Mouse (Mus musculus): ENCODE measurements around the gene Ints13. TPM values are rescaled to one million over a fixed set of nuclear protein-coding genes. Genes with fewer than 3 reads are reported as not detected.

Ints13 gene
- polyA plus RNA-seq, 1 experiment from 2014 or later, result 40.3 TPM

DNA sequence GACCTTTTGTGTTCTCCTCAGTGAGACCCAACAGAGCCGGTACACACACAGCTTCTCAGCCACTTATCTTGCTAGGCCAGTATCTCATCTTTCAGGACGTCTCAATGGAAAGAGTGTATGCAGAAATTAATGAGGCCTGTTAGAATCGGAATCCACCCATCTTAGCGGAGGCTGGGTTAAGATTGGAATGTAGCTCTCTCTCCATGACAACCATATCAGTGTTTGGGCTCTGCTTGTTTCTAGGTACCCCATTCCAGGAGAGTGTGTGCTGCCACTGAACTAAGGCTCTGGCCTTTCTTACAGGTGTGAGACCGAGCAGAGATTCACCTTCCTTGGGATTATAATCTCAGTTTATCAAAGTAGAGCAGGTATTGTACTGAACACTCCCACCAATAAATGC lies 63.7 kb downstream of the Ints13 start:
- H3K4me2 ChIP-seq (ENCODE audit: low read length), result no peak overlapping the region
- 70% methylated on average over 5 of the region's 5 CpGs for WGBS
- H3K36me3 ChIP-seq (ENCODE audit: control insufficient read depth, insufficient read depth, low read length), result no peaks in the 10 kb centered on the region
- ATAC-seq, result no peak
- H3K4me1 ChIP-seq (ENCODE audit: control insufficient read depth, insufficient read depth, low read length), result no peaks in the 10 kb centered on the region
- no peak overlapping the region for H3K9ac ChIP-seq (ENCODE audit: low read depth, low read length)
- no peak overlapping the region for H3K4me3 ChIP-seq (ENCODE audit: low read depth, low read length)
- no peaks in the 10 kb centered on the region for H3K9me3 ChIP-seq (replicated peaks; ENCODE audit: control insufficient read depth, low read length, poor library complexity, severe bottlenecking)
- H3K27me3 ChIP-seq (ENCODE audit: control insufficient read depth, insufficient read depth, low read depth, low read length), result no peaks in the 10 kb centered on the region
- no peak overlapping the region for H3K27ac ChIP-seq (ENCODE audit: low read length)

- no peaks in the 10 kb centered on the region for H3K36me3 ChIP-seq (ENCODE audit: control insufficient read depth, insufficient read depth, low read length)
- H3K4me2 ChIP-seq (ENCODE audit: low read length), result no peak overlapping the region
- no peaks in the 10 kb centered on the region for H3K9me3 ChIP-seq (replicated peaks; ENCODE audit: control insufficient read depth, low read length, poor library complexity, severe bottlenecking)
- H3K27ac ChIP-seq (ENCODE audit: low read length), result no peak overlapping the region
- H3K27me3 ChIP-seq (ENCODE audit: control insufficient read depth, insufficient read depth, low read depth, low read length), result no peaks in the 10 kb centered on the region
- H3K9ac ChIP-seq (ENCODE audit: low read depth, low read length), result no peak overlapping the region
- H3K4me3 ChIP-seq (ENCODE audit: low read depth, low read length), result no peak overlapping the region
- H3K4me1 ChIP-seq (ENCODE audit: control insufficient read depth, insufficient read depth, low read length), result no peaks in the 10 kb centered on the region
- no peak for ATAC-seq
- WGBS, result 87% methylated on average over 8 of the region's 8 CpGs
These were observed 64.3 kb downstream of the Ints13 start for GRCm38 (mm10) chr6:146513384-146513783.

- H3K4me2 ChIP-seq (ENCODE audit: low read length), result no peak overlapping the region
- no peaks in the 10 kb centered on the region for H3K9me3 ChIP-seq (replicated peaks; ENCODE audit: control insufficient read depth, low read length, poor library complexity, severe bottlenecking)
- H3K36me3 ChIP-seq (ENCODE audit: control insufficient read depth, insufficient read depth, low read length), result no peaks in the 10 kb centered on the region
- ATAC-seq, result no peak
- H3K4me3 ChIP-seq (ENCODE audit: low read depth, low read length), result no peak overlapping the region
- H3K27me3 ChIP-seq (ENCODE audit: control insufficient read depth, insufficient read depth, low read depth, low read length), result no peaks in the 10 kb centered on the region
- H3K9ac ChIP-seq (ENCODE audit: low read depth, low read length), result no peak overlapping the region
- no peaks in the 10 kb centered on the region for H3K4me1 ChIP-seq (ENCODE audit: control insufficient read depth, insufficient read depth, low read length)
- H3K27ac ChIP-seq (ENCODE audit: low read length), result no peak overlapping the region
- WGBS, result 92% methylated on average over 8 of the region's 8 CpGs
These were observed 66.1 kb downstream of the Ints13 start for GRCm38 (mm10) chr6:146511511-146511910.

- H3K36me3 ChIP-seq (ENCODE audit: control insufficient read depth, insufficient read depth, low read length), result no peaks in the 10 kb centered on the region
These were observed 67.7 kb downstream of the Ints13 start for GRCm38 (mm10) chr6:146509891-146510290.

DNA sequence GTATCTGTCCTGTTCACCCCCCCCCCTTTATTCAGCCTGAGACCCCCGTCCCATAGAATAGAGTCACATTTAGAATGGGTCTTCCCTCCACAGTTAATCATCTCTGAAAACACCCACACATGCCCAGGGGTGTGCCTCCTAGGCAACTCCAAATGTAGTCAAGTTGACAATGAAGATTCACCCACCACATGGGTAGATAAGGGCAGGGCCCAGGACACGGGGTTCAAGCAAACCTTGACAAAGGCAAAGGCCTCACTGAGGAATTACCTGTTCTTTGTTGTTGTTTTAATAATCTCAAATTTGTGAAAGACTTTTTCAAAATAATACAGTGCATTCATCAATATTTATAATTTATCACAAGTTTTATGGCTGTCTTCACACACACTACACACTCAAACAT lies 73.2 kb downstream of the Ints13 start:
- Histone ChIP-seq H3K36me3 (ENCODE audit: control insufficient read depth, insufficient read depth, low read length) (no peaks in the 10 kb centered on the region), H3K4me3 (ENCODE audit: low read depth, low read length) (no peak overlapping the region), H3K4me2 (ENCODE audit: low read length) (no peak overlapping the region), H3K4me1 (ENCODE audit: control insufficient read depth, insufficient read depth, low read length) (peaks cover 13% of the 10 kb centered on the region), H3K27ac (ENCODE audit: low read length) (no peak overlapping the region), H3K27me3 (ENCODE audit: control insufficient read depth, insufficient read depth, low read depth, low read length) (peaks cover 8% of the 10 kb centered on the region), H3K9ac (ENCODE audit: low read depth, low read length) (no peak overlapping the region), H3K9me3 (replicated peaks; ENCODE audit: control insufficient read depth, low read length, poor library complexity, severe bottlenecking) (no peaks in the 10 kb centered on the region)
- WGBS, result 83% methylated on average over 2 of the region's 2 CpGs
- no peak for ATAC-seq

More at GRCm38 (mm10) chr6:146509891-146510290, 67.7 kb downstream of the Ints13 start:
- H3K9ac ChIP-seq (ENCODE audit: low read depth, low read length), result no peak overlapping the region
- no peaks in the 10 kb centered on the region for H3K4me1 ChIP-seq (ENCODE audit: control insufficient read depth, insufficient read depth, low read length)
- no peaks in the 10 kb centered on the region for H3K9me3 ChIP-seq (replicated peaks; ENCODE audit: control insufficient read depth, low read length, poor library complexity, severe bottlenecking)
- no peak overlapping the region for H3K27ac ChIP-seq (ENCODE audit: low read length)
- ATAC-seq, result no peak
- 82% methylated on average over 2 of the region's 2 CpGs for WGBS
- H3K4me2 ChIP-seq (ENCODE audit: low read length), result no peak overlapping the region
- no peaks in the 10 kb centered on the region for H3K27me3 ChIP-seq (ENCODE audit: control insufficient read depth, insufficient read depth, low read depth, low read length)
- no peak overlapping the region for H3K4me3 ChIP-seq (ENCODE audit: low read depth, low read length)

DNA sequence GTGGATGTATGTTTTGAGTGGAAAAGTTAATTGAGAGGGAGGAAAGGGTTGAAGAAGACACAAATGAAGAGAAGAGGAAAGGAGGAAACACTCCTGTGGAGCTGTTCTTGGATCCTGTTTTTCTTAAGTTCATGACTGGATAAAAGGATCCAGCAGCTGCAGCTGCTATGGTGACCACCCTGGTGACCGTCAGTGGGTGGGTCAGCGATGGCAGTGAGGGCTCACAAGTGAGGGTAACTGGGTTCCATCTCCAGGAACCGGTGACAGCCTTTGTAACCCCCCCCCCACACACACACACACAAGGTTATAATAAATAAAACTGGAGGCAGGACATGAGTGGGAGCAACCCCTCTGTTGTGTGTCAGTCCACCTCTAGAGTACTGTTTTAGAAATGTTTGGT lies 74.8 kb downstream of the Ints13 start:
- H3K9ac ChIP-seq (ENCODE audit: low read depth, low read length), result peak overlapping the region; percentile 63
- no peak for ATAC-seq
- WGBS, result 47% methylated on average over 3 of the region's 3 CpGs

DNA sequence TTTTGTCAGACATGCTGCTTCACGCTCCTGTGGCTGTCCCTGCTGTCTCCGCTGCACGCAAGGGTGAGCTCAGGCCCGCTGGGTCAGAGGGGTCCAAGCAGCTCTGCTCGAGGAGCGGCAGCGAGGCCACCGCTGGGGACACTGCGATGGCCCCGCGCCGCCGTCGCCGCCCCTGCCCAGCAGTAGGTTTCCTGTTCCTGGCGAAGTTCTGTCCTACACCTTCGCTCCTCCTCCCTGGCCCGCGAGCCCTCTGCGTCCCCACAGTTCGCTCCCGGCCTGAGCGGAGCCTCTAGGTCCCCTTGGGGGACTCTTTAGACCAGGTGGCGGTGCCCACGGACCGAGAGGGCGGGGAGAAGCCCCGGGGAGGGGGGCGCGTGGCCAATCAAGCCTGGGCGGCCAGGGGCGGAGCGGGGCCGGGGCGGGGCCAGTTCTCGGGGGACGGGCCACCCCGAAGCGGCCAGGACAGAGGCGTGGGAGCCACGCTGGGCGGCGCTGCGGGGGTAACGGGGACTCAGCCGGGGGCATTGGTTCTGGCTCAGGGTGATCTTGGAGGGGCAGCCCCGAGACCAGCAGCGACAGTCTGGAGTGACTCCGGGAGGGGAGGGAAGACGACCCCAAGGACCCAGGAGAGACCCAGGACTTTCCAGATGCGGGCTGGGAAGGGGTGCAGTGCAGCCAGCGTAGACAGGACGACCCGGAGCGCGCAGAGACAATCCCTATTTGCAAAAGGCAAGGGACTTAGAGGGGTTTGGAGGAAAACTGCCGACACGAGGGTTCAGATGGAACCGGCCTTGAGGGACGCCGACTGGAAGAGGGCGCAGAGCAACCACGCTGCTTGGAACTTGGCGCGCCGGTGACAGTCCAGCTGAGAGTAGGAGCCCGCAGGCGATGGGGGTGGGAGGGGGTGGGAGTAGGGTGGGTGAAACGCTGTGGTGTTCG lies 75.5 kb downstream of the Ints13 start, which contains the start of gene Itpr2:
TSS of gene Itpr2 (minus strand) at position 358 of the 939 bp plus-strand sequence.
- Histone ChIP-seq H3K4me1 (ENCODE audit: control insufficient read depth, insufficient read depth, low read length) (peaks cover 13% of the 10 kb centered on the region), H3K9me3 (replicated peaks; ENCODE audit: control insufficient read depth, low read length, poor library complexity, severe bottlenecking) (no peaks in the 10 kb centered on the region), H3K4me2 (ENCODE audit: low read length) (peak within 1 kb of the TSS; percentile 100), H3K9ac (ENCODE audit: low read depth, low read length) (peak within 1 kb of the TSS; percentile 63), H3K27ac (ENCODE audit: low read length) (peak within 1 kb of the TSS; percentile 49), H3K27me3 (ENCODE audit: control insufficient read depth, insufficient read depth, low read depth, low read length) (peaks cover 8% of the 10 kb centered on the region), H3K36me3 (ENCODE audit: control insufficient read depth, insufficient read depth, low read length) (no peaks in the 10 kb centered on the region), H3K4me3 (ENCODE audit: low read depth, low read length) (peak within 1 kb of the TSS; percentile 65)
- 0% methylated on average over 65 of the region's 70 CpGs for WGBS
- ATAC-seq, result peak; percentile 91

More for the DNA sequence above, 74.8 kb downstream of the Ints13 start:
- Histone ChIP-seq H3K9me3 (replicated peaks; ENCODE audit: control insufficient read depth, low read length, poor library complexity, severe bottlenecking) (no peaks in the 10 kb centered on the region), H3K4me2 (ENCODE audit: low read length) (peak overlapping the region; percentile 100), H3K4me1 (ENCODE audit: control insufficient read depth, insufficient read depth, low read length) (peaks cover 13% of the 10 kb centered on the region), H3K4me3 (ENCODE audit: low read depth, low read length) (peak overlapping the region; percentile 65), H3K27me3 (ENCODE audit: control insufficient read depth, insufficient read depth, low read depth, low read length) (peaks cover 8% of the 10 kb centered on the region), H3K27ac (ENCODE audit: low read length) (no peak overlapping the region), H3K36me3 (ENCODE audit: control insufficient read depth, insufficient read depth, low read length) (no peaks in the 10 kb centered on the region)

- Histone ChIP-seq H3K4me3 (ENCODE audit: low read depth, low read length) (peak overlapping the region; percentile 65), H3K27me3 (ENCODE audit: control insufficient read depth, insufficient read depth, low read depth, low read length) (peaks cover 8% of the 10 kb centered on the region), H3K9me3 (replicated peaks; ENCODE audit: control insufficient read depth, low read length, poor library complexity, severe bottlenecking) (no peaks in the 10 kb centered on the region), H3K27ac (ENCODE audit: low read length) (peak overlapping the region; percentile 49), H3K9ac (ENCODE audit: low read depth, low read length) (peak overlapping the region; percentile 63), H3K4me1 (ENCODE audit: control insufficient read depth, insufficient read depth, low read length) (peaks cover 13% of the 10 kb centered on the region), H3K4me2 (ENCODE audit: low read length) (peak overlapping the region; percentile 100), H3K36me3 (ENCODE audit: control insufficient read depth, insufficient read depth, low read length) (no peaks in the 10 kb centered on the region)
- whole genome bisulfite sequencing, result 1% methylated on average over 30 of the region's 30 CpGs
- ATAC-seq, result peak; percentile 59
These were observed 76.2 kb downstream of the Ints13 start for GRCm38 (mm10) chr6:146501316-146501865.

DNA sequence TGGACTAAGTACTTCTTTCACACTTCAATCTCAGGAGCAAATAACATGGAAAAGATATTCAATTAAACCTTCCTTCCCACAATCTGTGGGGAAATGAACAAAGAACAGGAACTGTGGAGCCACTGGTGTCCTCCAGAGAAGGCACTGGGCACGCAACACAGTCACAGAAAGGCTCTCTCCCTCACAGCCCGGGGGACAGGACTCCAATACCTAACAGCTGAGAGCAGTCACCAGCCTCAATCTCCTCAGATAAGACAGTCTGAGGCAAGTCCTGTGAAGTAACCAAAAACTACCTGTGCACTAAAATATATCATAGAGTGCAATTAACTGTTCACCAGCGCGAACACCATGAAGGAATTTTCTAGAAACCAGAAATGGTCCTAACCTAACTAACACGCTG lies 76.9 kb downstream of the Ints13 start:
- Histone ChIP-seq H3K4me2 (ENCODE audit: low read length) (peak overlapping the region; percentile 100), H3K4me1 (ENCODE audit: control insufficient read depth, insufficient read depth, low read length) (peaks cover 13% of the 10 kb centered on the region), H3K27me3 (ENCODE audit: control insufficient read depth, insufficient read depth, low read depth, low read length) (peaks cover 8% of the 10 kb centered on the region), H3K4me3 (ENCODE audit: low read depth, low read length) (peak overlapping the region; percentile 65), H3K9me3 (replicated peaks; ENCODE audit: control insufficient read depth, low read length, poor library complexity, severe bottlenecking) (no peaks in the 10 kb centered on the region), H3K9ac (ENCODE audit: low read depth, low read length) (no peak overlapping the region; the same call in 1 of the 2 replicates), H3K27ac (ENCODE audit: low read length) (no peak overlapping the region), H3K36me3 (ENCODE audit: control insufficient read depth, insufficient read depth, low read length) (no peaks in the 10 kb centered on the region)
- ATAC-seq, result no peak
- WGBS, result 77% methylated on average over 5 of the region's 5 CpGs
